Mouse (Mus musculus) megakaryocyte, embryonic 14.5 days (primary cell): Measurements from ENCODE around the gene Olfr403.

Experiments used
- FLI1 ChIP-seq: IDR thresholded peaks from 2 replicates; pipeline ENCODE4 v1.6.1; 2012; ENCODE audit warnings: low read length, inconsistent platforms, mixed read lengths
- GATA1 ChIP-seq: IDR thresholded peaks from 3 replicates; pipeline ENCODE4 v1.6.1; 2012; ENCODE audit warnings: mixed read lengths, low read length, inconsistent platforms, borderline replicate concordance

GRCm38 (mm10) chr11:74145866-74146265 is 40.2 kb upstream of the Olfr403 start:
- TF ChIP-seq GATA1, result no peak
- no peak for TF ChIP-seq FLI1
